Mouse (Mus musculus) hindbrain, embryonic 12.5 days (tissue): Measurements from ENCODE around the gene Map3k5. TPM values are rescaled to one million over a fixed set of nuclear protein-coding genes. Genes with fewer than 3 reads are reported as not detected.
"Not testable (repeated sequence)": the region's sequence is repeated elsewhere in the genome, so short reads cannot be mapped to it uniquely, and the experiment has no call there.

Experiments used
- ATAC-seq: fragments of 200-750 bp; cut with Nextera tagmentation; 2 replicates; pipeline ENCODE4 v1.8.0; 2017; ENCODE audit warnings: moderate TSS enrichment; ENCODE audit not compliant: low FRiP score
- H3K27ac ChIP-seq: fragments of 300-500 bp; sonication (generic); 2 replicates; pipeline ENCODE4 v1.5.1; 2016; ENCODE audit warnings: mild to moderate bottlenecking
- H3K27me3 ChIP-seq: fragments of 300-500 bp; sonication (generic); 2 replicates; pipeline ENCODE4 v1.6.1; 2016; ENCODE audit warnings: mild to moderate bottlenecking
- H3K36me3 ChIP-seq: fragments of 300-500 bp; sonication (generic); 2 replicates; pipeline ENCODE4 v1.6.1; 2016; ENCODE audit warnings: mild to moderate bottlenecking
- H3K4me1 ChIP-seq: fragments of 300-500 bp; sonication (generic); 2 replicates; pipeline ENCODE4 v1.6.1; 2016
- H3K4me2 ChIP-seq: fragments of 300-500 bp; sonication (generic); replicated peaks from 2 replicates; pipeline ENCODE4 v1.6.1; 2016; ENCODE audit warnings: mild to moderate bottlenecking
- H3K4me3 ChIP-seq: fragments of 300-500 bp; sonication (generic); 2 replicates; pipeline ENCODE4 v1.5.1; 2016; ENCODE audit warnings: mild to moderate bottlenecking
- H3K9ac ChIP-seq: fragments of 300-500 bp; sonication (generic); 2 replicates; pipeline ENCODE4 v1.6.1; 2016; ENCODE audit warnings: mild to moderate bottlenecking, moderate library complexity
- H3K9me3 ChIP-seq: fragments of 300-500 bp; sonication (generic); replicated peaks from 2 replicates; pipeline ENCODE4 v1.6.1; 2016; ENCODE audit warnings: mild to moderate bottlenecking
- WGBS: fragments of 180-500 bp; shearing (Covaris S2); methylation state at CpG from one replicate; pipeline ENCODE4 v1.1.7; 2016; 5-methylcytosine and 5-hydroxymethylcytosine counted together
- polyA plus RNA-seq: library from polyadenylated mRNA; unstranded; fragments of >200 nt; fragmentation: Nextera tagmentation; extraction: Ambion mirVana; gene quantifications from 2 replicates; pipeline ENCODE4 v1.2.1, GENCODE M21; 2016

Gene Map3k5
- polyA plus RNA-seq, 1 experiment from 2014 or later: 1.3 TPM

- 51% methylated on average over 1 of the region's 1 CpGs for WGBS
- Histone ChIP-seq H3K27ac (no peak overlapping the region), H3K4me3 (no peak overlapping the region), H3K27me3 (no peaks in the 10 kb centered on the region), H3K36me3 (no peaks in the 10 kb centered on the region), H3K9ac (no peak overlapping the region), H3K4me2 (no peak overlapping the region), H3K9me3 (no peaks in the 10 kb centered on the region), H3K4me1 (no peaks in the 10 kb centered on the region)
- ATAC-seq: no peak
These were observed 22.7 kb upstream of the Map3k5 start for GRCm38 (mm10) chr10:19911583-19911982.

- 88% methylated on average over 4 of the region's 4 CpGs for WGBS
- Histone ChIP-seq H3K27ac (no peak overlapping the region), H3K4me2 (no peak overlapping the region), H3K36me3 (no peaks in the 10 kb centered on the region), H3K4me1 (no peaks in the 10 kb centered on the region), H3K27me3 (no peaks in the 10 kb centered on the region), H3K4me3 (no peak overlapping the region), H3K9me3 (no peaks in the 10 kb centered on the region), H3K9ac (no peak overlapping the region)
- no peak for ATAC-seq
These were observed 20.5 kb upstream of the Map3k5 start for GRCm38 (mm10) chr10:19913806-19914205.

GRCm38 (mm10) chr10:19915301-19915700 lies 19.0 kb upstream of the Map3k5 start:
- no peak overlapping the region for H3K27ac ChIP-seq
- H3K36me3 ChIP-seq: no peaks in the 10 kb centered on the region
- no peak overlapping the region for H3K4me2 ChIP-seq
- no peak for ATAC-seq
- no peaks in the 10 kb centered on the region for H3K9me3 ChIP-seq
- WGBS: 50% methylated on average over 1 of the region's 1 CpGs
- H3K4me1 ChIP-seq: no peaks in the 10 kb centered on the region
- H3K9ac ChIP-seq: no peak overlapping the region
- H3K27me3 ChIP-seq: no peaks in the 10 kb centered on the region
- no peak overlapping the region for H3K4me3 ChIP-seq

- Histone ChIP-seq H3K27ac (no peak overlapping the region), H3K36me3 (no peaks in the 10 kb centered on the region), H3K4me1 (no peaks in the 10 kb centered on the region), H3K9me3 (no peaks in the 10 kb centered on the region), H3K9ac (no peak overlapping the region), H3K4me3 (no peak overlapping the region), H3K4me2 (no peak overlapping the region), H3K27me3 (no peaks in the 10 kb centered on the region)
- WGBS: 60% methylated on average over 4 of the region's 4 CpGs
- ATAC-seq: no peak
These were observed 11.9 kb upstream of the Map3k5 start for GRCm38 (mm10) chr10:19922410-19922809.

- H3K9me3 ChIP-seq: no peaks in the 10 kb centered on the region
- H3K27me3 ChIP-seq: no peaks in the 10 kb centered on the region
- no peaks in the 10 kb centered on the region for H3K4me1 ChIP-seq
- no peak overlapping the region for H3K9ac ChIP-seq
- no peak overlapping the region for H3K4me2 ChIP-seq
- WGBS: 84% methylated on average over 2 of the region's 2 CpGs
- no peak overlapping the region for H3K27ac ChIP-seq
- H3K4me3 ChIP-seq: no peak overlapping the region
- ATAC-seq: no peak
- no peaks in the 10 kb centered on the region for H3K36me3 ChIP-seq
These were observed 10.0 kb upstream of the Map3k5 start for GRCm38 (mm10) chr10:19924256-19924655.

- H3K27me3 ChIP-seq, H3K36me3 ChIP-seq, H3K9me3 ChIP-seq, H3K4me2 ChIP-seq, ATAC-seq, H3K9ac ChIP-seq, H3K27ac ChIP-seq, H3K4me3 ChIP-seq, H3K4me1 ChIP-seq: not testable (repeated sequence)
- WGBS: 86% methylated on average over 4 of the region's 4 CpGs
These were observed 7.8 kb upstream of the Map3k5 start for GRCm38 (mm10) chr10:19926391-19926897.

- no peaks in the 10 kb centered on the region for H3K36me3 ChIP-seq
- no peak overlapping the region for H3K4me3 ChIP-seq
- no peak overlapping the region for H3K27ac ChIP-seq
- H3K9me3 ChIP-seq: no peaks in the 10 kb centered on the region
- peaks cover 20% of the 10 kb centered on the region for H3K27me3 ChIP-seq
- no peaks in the 10 kb centered on the region for H3K4me1 ChIP-seq
- no peak overlapping the region for H3K9ac ChIP-seq
- ATAC-seq: no peak
- 66% methylated on average over 1 of the region's 1 CpGs for WGBS
- no peak overlapping the region for H3K4me2 ChIP-seq
These were observed 6.1 kb upstream of the Map3k5 start for GRCm38 (mm10) chr10:19928205-19928604.

GRCm38 (mm10) chr10:19932986-19933385 lies 1.3 kb upstream of the Map3k5 start:
- Histone ChIP-seq H3K4me2 (peak overlapping the region; percentile 87), H3K9me3 (no peaks in the 10 kb centered on the region), H3K4me1 (peaks cover 9% of the 10 kb centered on the region), H3K36me3 (no peaks in the 10 kb centered on the region), H3K27ac (no peak overlapping the region), H3K4me3 (no peak overlapping the region; the same call in 1 of the 2 replicates), H3K27me3 (peaks cover 49% of the 10 kb centered on the region), H3K9ac (no peak overlapping the region)
- WGBS: 46% methylated on average over 3 of the region's 3 CpGs
- ATAC-seq: no peak

- H3K9ac ChIP-seq: peak overlapping the region; percentile 70
- no peaks in the 10 kb centered on the region for H3K9me3 ChIP-seq
- H3K4me3 ChIP-seq: peak overlapping the region; percentile 83
- peaks cover 9% of the 10 kb centered on the region for H3K4me1 ChIP-seq
- no peaks in the 10 kb centered on the region for H3K36me3 ChIP-seq
- H3K27me3 ChIP-seq: peaks cover 50% of the 10 kb centered on the region
- H3K27ac ChIP-seq: peak overlapping the region; percentile 67
- peak; percentile 87 for ATAC-seq
- peak overlapping the region; percentile 87 for H3K4me2 ChIP-seq
- WGBS: under 1% methylated on average over 90 of the region's 97 CpGs
These were observed 525 bp upstream of the Map3k5 start for GRCm38 (mm10) chr10:19933511-19934383.

- Histone ChIP-seq H3K9ac (no peak overlapping the region), H3K9me3 (no peaks in the 10 kb centered on the region), H3K4me1 (peaks cover 12% of the 10 kb centered on the region), H3K4me2 (peak overlapping the region; percentile 87), H3K4me3 (peak overlapping the region; percentile 83), H3K27ac (no peak overlapping the region), H3K27me3 (peaks cover 47% of the 10 kb centered on the region), H3K36me3 (no peaks in the 10 kb centered on the region)
- no peak for ATAC-seq
- WGBS: 6% methylated on average over 10 of the region's 10 CpGs
These were observed 987 bp downstream of the Map3k5 start for GRCm38 (mm10) chr10:19935295-19935623.

GRCm38 (mm10) chr10:19935821-19936367 lies 1.6 kb downstream of the Map3k5 start:
- H3K9ac ChIP-seq: no peak overlapping the region
- no peak for ATAC-seq
- H3K27me3 ChIP-seq: peaks cover 43% of the 10 kb centered on the region
- H3K4me3 ChIP-seq: no peak overlapping the region
- WGBS: 57% methylated on average over 4 of the region's 4 CpGs
- no peak overlapping the region for H3K27ac ChIP-seq
- H3K9me3 ChIP-seq: no peaks in the 10 kb centered on the region
- peaks cover 12% of the 10 kb centered on the region for H3K4me1 ChIP-seq
- H3K36me3 ChIP-seq: no peaks in the 10 kb centered on the region
- no peak overlapping the region for H3K4me2 ChIP-seq

GRCm38 (mm10) chr10:19936961-19937708 lies 2.9 kb downstream of the Map3k5 start:
- no peaks in the 10 kb centered on the region for H3K9me3 ChIP-seq
- 55% methylated on average over 9 of the region's 9 CpGs for WGBS

More at GRCm38 (mm10) chr10:19936961-19937708, 2.9 kb downstream of the Map3k5 start:
- Histone ChIP-seq H3K27ac (no peak overlapping the region), H3K4me3 (no peak overlapping the region), H3K9ac (no peak overlapping the region), H3K4me2 (no peak overlapping the region), H3K36me3 (no peaks in the 10 kb centered on the region), H3K4me1 (peaks cover 12% of the 10 kb centered on the region), H3K27me3 (peaks cover 39% of the 10 kb centered on the region)
- ATAC-seq: no peak
